Mouse (Mus musculus) intestine, postnatal 0 days (tissue): ENCODE results near the gene 4930412O13Rik. TPM values are rescaled to one million over a fixed set of nuclear protein-coding genes. Genes with fewer than 3 reads are reported as not detected.

Experiments
- ATAC-seq: fragments of 200-750 bp; cut with Nextera tagmentation; 2 replicates; pipeline ENCODE4 v1.8.0; 2017; ENCODE audit warnings: mild to moderate bottlenecking, moderate TSS enrichment, moderate library complexity
- H3K27ac ChIP-seq: fragments of 300-500 bp; sonication (generic); 2 replicates; pipeline ENCODE4 v1.5.1; 2014; ENCODE audit warnings: mild to moderate bottlenecking, low read depth, low read length, moderate library complexity
- H3K27me3 ChIP-seq: fragments of 300-500 bp; sonication (generic); replicated peaks from 2 replicates; pipeline ENCODE4 v1.6.1; 2014; ENCODE audit warnings: low read length, mixed read lengths; ENCODE audit not compliant: control insufficient read depth, insufficient read depth
- H3K36me3 ChIP-seq: fragments of 300-500 bp; sonication (generic); 2 replicates; pipeline ENCODE4 v1.6.1; 2014; ENCODE audit warnings: mild to moderate bottlenecking, moderate library complexity; ENCODE audit not compliant: control insufficient read depth, insufficient read depth
- H3K4me1 ChIP-seq: fragments of 300-500 bp; sonication (generic); replicated peaks from 2 replicates; pipeline ENCODE4 v1.6.1; 2014; ENCODE audit warnings: antibody characterized with exemption, low read length, mixed read lengths; ENCODE audit not compliant: control insufficient read depth, insufficient read depth
- H3K4me2 ChIP-seq: fragments of 300-500 bp; sonication (generic); replicated peaks from 2 replicates; pipeline ENCODE4 v1.6.1; 2014; ENCODE audit warnings: low read depth, mild to moderate bottlenecking, moderate library complexity
- H3K4me3 ChIP-seq: fragments of 300-500 bp; sonication (generic); 2 replicates; pipeline ENCODE4 v1.5.1; 2014; ENCODE audit warnings: low read depth, low read length
- H3K9ac ChIP-seq: fragments of 300-500 bp; sonication (generic); 2 replicates; pipeline ENCODE4 v1.6.1; 2014; ENCODE audit warnings: mild to moderate bottlenecking, low read depth, low read length
- H3K9me3 ChIP-seq: fragments of 300-500 bp; sonication (generic); 2 replicates; pipeline ENCODE4 v1.6.1; 2016; ENCODE audit warnings: mixed run types; ENCODE audit not compliant: control insufficient read depth
- CTCF ChIP-seq: sonication (generic); IDR thresholded peaks from 2 replicates; pipeline ENCODE4 v1.5.1; 2016; ENCODE audit warnings: low read depth, mild to moderate bottlenecking, control low read depth, antibody characterized with exemption, moderate library complexity
- WGBS: fragments of 180-500 bp; shearing (Covaris S2); extraction: QIAGEN DNeasy Blood & Tissue Kit; methylation state at CpG from one replicate; pipeline ENCODE4 v1.1.7; 2014; 5-methylcytosine and 5-hydroxymethylcytosine counted together
- polyA plus RNA-seq: library from polyadenylated mRNA; unstranded; fragments of >200 nt; fragmentation: Nextera tagmentation; extraction: Ambion mirVana; gene quantifications from 2 replicates; pipeline ENCODE4 v1.2.1, GENCODE M21; 2015

4930412O13Rik gene
- not detected in 2 replicates for polyA plus RNA-seq

DNA sequence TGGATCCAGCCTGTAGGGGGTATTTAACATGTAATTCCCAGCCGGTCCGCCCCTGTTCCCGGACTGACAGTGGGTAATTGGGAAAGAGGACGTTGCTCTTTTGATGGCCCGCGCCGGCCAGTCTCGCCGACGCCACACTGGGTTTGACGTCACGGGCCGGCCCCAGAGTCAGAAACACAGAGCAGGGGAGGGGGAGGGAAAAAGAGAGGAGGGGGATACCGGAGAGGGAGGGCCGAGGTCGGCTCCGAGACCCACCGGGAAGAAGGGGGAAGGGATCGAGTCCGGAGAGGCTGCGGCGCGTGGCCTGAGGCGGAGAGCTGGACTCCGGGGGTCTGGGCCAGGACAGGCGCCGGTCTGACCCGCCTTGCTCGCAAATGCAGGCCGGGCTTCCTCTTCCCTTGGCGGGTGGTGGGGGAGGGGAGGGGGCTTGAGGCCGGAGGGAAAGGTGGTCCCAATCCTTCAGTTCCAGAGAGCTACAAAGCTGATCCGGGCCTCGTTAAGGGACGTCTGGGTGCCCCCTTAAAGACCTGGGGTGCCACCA is at the start of gene 4930412O13Rik:
TSS of gene 4930412O13Rik (plus strand) at position 202 of the 541 bp plus-strand sequence.
- Histone ChIP-seq H3K4me3 (peak within 1 kb of the TSS; percentile 56), H3K9me3 (no peaks in the 10 kb centered on the region), H3K27me3 (peaks cover 89% of the 10 kb centered on the region), H3K9ac (no peak within 1 kb of the TSS), H3K4me1 (no peaks in the 10 kb centered on the region), H3K27ac (no peak within 1 kb of the TSS), H3K36me3 (no peaks in the 10 kb centered on the region), H3K4me2 (peak within 1 kb of the TSS; percentile 97)
- no peak for ATAC-seq
- WGBS = 2% methylated on average over 30 of the region's 35 CpGs
- no peak for TF ChIP-seq CTCF

DNA sequence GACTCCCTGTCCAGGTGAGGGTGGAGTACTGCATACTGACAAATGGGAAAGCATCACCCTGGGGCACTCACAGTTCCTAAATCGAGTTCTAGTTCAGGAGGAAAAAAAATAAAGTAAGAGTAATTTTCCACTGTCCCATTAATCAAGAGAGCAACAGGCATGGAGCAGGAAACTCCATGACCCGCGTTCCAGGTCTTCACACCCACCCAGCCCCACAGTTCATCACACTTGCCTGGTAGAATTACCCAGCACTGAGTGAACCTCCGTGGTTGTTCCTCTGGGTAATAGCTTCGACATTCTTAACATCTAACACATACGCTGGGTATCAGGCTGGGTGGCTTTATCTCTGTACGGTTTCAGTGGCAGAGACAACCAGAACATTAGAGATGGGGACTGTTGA is 47.3 kb upstream of the 4930412O13Rik start:
- Histone ChIP-seq H3K4me2 (no peak overlapping the region), H3K36me3 (no peaks in the 10 kb centered on the region), H3K9ac (no peak overlapping the region), H3K27me3 (no peaks in the 10 kb centered on the region), H3K9me3 (no peaks in the 10 kb centered on the region), H3K27ac (no peak overlapping the region), H3K4me1 (no peaks in the 10 kb centered on the region), H3K4me3 (no peak overlapping the region)
- TF ChIP-seq CTCF = no peak
- WGBS = 77% methylated on average over 7 of the region's 7 CpGs
- ATAC-seq = no peak

GRCm38 (mm10) chr2:9835195-9835594 is 45.9 kb upstream of the 4930412O13Rik start:
- Histone ChIP-seq H3K36me3 (no peaks in the 10 kb centered on the region), H3K9ac (no peak overlapping the region), H3K4me2 (no peak overlapping the region), H3K4me1 (no peaks in the 10 kb centered on the region), H3K9me3 (no peaks in the 10 kb centered on the region), H3K27ac (no peak overlapping the region), H3K4me3 (no peak overlapping the region), H3K27me3 (no peaks in the 10 kb centered on the region)
- no peak for ATAC-seq
- no peak for TF ChIP-seq CTCF
- 65% methylated on average over 7 of the region's 7 CpGs for WGBS

DNA sequence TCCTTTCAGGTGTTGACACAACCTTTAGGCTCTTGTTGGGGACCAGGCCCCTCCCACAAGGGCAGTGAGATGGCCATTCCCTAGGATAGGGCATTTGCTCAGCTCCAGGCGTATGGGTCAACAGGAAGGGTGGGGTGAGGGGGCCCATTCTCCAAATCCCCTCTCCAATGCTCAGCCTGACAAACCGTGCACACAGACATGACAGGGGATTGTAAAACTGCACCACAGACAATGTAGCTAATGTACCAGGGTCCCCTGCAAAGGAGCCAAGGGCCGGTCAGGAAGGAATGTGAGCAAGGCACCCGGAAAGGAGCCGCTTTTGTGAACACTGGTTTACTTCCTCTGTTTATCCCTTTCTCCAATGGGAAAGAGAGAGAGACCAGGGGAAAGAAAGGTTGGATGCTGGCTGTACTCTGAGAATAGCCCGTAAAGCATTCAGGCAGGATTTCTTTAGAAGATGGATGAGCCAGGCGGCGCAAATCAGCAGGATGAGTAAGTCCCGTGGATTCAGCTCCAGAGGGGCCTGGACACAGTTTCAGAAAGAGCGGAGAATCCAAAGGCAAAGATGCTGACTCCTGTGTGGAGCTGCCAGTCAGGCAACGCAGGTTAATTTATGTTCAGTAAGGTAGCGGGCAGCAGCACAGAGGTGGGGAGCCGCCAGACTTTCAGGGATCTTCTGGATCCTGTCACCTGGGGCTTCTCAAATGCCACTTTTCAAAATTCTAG is 28.0 kb upstream of the 4930412O13Rik start:
- no peaks in the 10 kb centered on the region for H3K9me3 ChIP-seq
- H3K36me3 ChIP-seq = no peaks in the 10 kb centered on the region
- 38% methylated on average over 13 of the region's 13 CpGs for WGBS
- no peak overlapping the region for H3K9ac ChIP-seq
- TF ChIP-seq CTCF = no peak
- H3K27ac ChIP-seq = no peak overlapping the region
- no peak overlapping the region for H3K4me2 ChIP-seq
- ATAC-seq = no peak
- H3K27me3 ChIP-seq = no peaks in the 10 kb centered on the region
- H3K4me1 ChIP-seq = no peaks in the 10 kb centered on the region
- H3K4me3 ChIP-seq = no peak overlapping the region

DNA sequence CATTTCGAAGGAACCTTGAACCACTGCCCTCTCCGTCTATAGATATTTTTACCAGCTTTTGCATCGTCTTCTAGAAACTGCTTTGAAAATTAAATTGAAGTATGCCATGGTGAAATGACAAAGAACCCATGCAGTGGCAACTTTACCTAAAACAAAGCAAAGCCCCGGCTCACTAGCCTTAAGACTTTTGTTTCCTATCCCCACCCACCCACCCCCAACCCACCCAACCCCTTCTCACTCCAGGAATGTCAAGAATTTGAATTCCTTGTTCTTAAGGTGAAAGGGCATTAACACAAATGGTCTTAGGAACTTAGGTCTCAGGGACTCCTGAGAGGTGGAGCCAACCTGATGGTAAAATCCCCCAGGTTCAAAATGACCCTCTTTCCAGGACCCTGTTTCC is 25.2 kb upstream of the 4930412O13Rik start:
- H3K27ac ChIP-seq = no peak overlapping the region
- no peaks in the 10 kb centered on the region for H3K36me3 ChIP-seq
- no peak overlapping the region for H3K4me3 ChIP-seq
- no peak overlapping the region for H3K9ac ChIP-seq
- no peaks in the 10 kb centered on the region for H3K4me1 ChIP-seq
- H3K27me3 ChIP-seq = no peaks in the 10 kb centered on the region
- TF ChIP-seq CTCF = no peak
- no peak overlapping the region for H3K4me2 ChIP-seq
- 53% methylated on average over 4 of the region's 4 CpGs for WGBS
- H3K9me3 ChIP-seq = no peaks in the 10 kb centered on the region
- ATAC-seq = no peak

DNA sequence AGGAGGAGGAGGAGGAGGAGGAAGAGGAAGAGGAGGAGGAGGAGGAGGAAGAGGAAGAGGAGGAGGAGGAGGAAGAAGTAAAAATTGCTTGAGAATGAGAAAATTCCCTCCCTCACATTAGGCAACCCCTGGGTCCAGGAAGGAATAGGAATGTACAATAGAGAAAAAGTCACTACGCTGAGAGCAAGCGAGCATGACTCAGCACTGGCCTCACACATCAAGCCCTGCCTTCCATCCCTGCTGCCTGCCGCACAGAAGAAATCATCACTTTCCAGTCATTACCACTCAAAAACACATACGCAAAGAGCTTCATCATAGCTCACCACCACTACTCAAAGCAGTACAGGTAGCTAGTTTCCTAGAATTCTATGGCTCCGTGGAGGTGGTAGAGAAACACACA is 20.4 kb upstream of the 4930412O13Rik start:
- Histone ChIP-seq H3K27me3 (no peaks in the 10 kb centered on the region), H3K36me3 (no peaks in the 10 kb centered on the region), H3K9ac (no peak overlapping the region), H3K4me3 (no peak overlapping the region), H3K4me1 (no peaks in the 10 kb centered on the region), H3K4me2 (no peak overlapping the region), H3K9me3 (no peaks in the 10 kb centered on the region), H3K27ac (no peak overlapping the region)
- ATAC-seq = no peak
- WGBS = 81% methylated on average over 5 of the region's 5 CpGs
- TF ChIP-seq CTCF = no peak
